Mouse (Mus musculus) kidney, embryonic 15.5 days (tissue): ENCODE measurements around the gene Accs. TPM values are rescaled to one million over a fixed set of nuclear protein-coding genes. Genes with fewer than 3 reads are reported as not detected.
A peak's percentile ranks its signal among the peaks of the same experiment; 100 is the strongest.

Experiments used
- ATAC-seq: fragments of 200-750 bp; cut with Nextera tagmentation; replicated peaks from 2 replicates; pipeline ENCODE4 v1.8.0; 2017; ENCODE audit warnings: moderate TSS enrichment; ENCODE audit not compliant: low FRiP score
- H3K27ac ChIP-seq: fragments of 300-500 bp; sonication (generic); 2 replicates; pipeline ENCODE4 v1.5.1; 2015; ENCODE audit warnings: mild to moderate bottlenecking, inconsistent platforms
- H3K27me3 ChIP-seq: fragments of 300-500 bp; sonication (generic); 2 replicates; pipeline ENCODE4 v1.6.1; 2015; ENCODE audit warnings: inconsistent platforms
- H3K36me3 ChIP-seq: fragments of 300-500 bp; sonication (generic); 2 replicates; pipeline ENCODE4 v1.6.1; 2015; ENCODE audit warnings: inconsistent platforms
- H3K4me1 ChIP-seq: fragments of 300-500 bp; sonication (generic); 2 replicates; pipeline ENCODE4 v1.6.1; 2015; ENCODE audit warnings: inconsistent platforms
- H3K4me2 ChIP-seq: fragments of 300-500 bp; sonication (generic); 2 replicates; pipeline ENCODE4 v1.6.1; 2015; ENCODE audit warnings: moderate library complexity, mild to moderate bottlenecking, inconsistent platforms
- H3K4me3 ChIP-seq: fragments of 300-500 bp; sonication (generic); replicated peaks from 2 replicates; pipeline ENCODE4 v1.5.1; 2015; ENCODE audit warnings: mild to moderate bottlenecking, inconsistent platforms
- H3K9ac ChIP-seq: fragments of 300-500 bp; sonication (generic); 2 replicates; pipeline ENCODE4 v1.6.1; 2015; ENCODE audit warnings: mild to moderate bottlenecking, inconsistent platforms
- H3K9me3 ChIP-seq: fragments of 300-500 bp; sonication (generic); replicated peaks from 2 replicates; pipeline ENCODE4 v1.6.1; 2016; ENCODE audit warnings: inconsistent platforms
- WGBS: fragments of 180-500 bp; shearing (Covaris S2); methylation state at CpG from one replicate; pipeline ENCODE4 v1.1.7; 2015; ENCODE audit warnings: mixed read lengths; 5-methylcytosine and 5-hydroxymethylcytosine counted together
- polyA plus RNA-seq: library from polyadenylated mRNA; unstranded; fragments of >200 nt; fragmentation: Nextera tagmentation; extraction: Ambion mirVana; gene quantifications from 2 replicates; pipeline ENCODE4 v1.2.1, GENCODE M21; 2015

Gene Accs
- 8.7 and 10.6 TPM in 2 replicates for polyA plus RNA-seq

- under 1% methylated on average over 28 of the region's 28 CpGs for WGBS
- peak; percentile 94 for ATAC-seq
- Histone ChIP-seq H3K27me3 (no peaks in the 10 kb centered on the region), H3K4me3 (peak within 1 kb of the TSS; percentile 58), H3K4me2 (peak within 1 kb of the TSS; percentile 73), H3K36me3 (peaks cover 20% of the 10 kb centered on the region), H3K4me1 (peaks cover 12% of the 10 kb centered on the region), H3K9ac (peak within 1 kb of the TSS; percentile 66), H3K9me3 (no peaks in the 10 kb centered on the region), H3K27ac (peak within 1 kb of the TSS; percentile 90)
These were observed at the start of gene Accs for GRCm38 (mm10) chr2:93849505-93850089. TSS of gene Accs (minus strand) at chr2:93849943.

DNA sequence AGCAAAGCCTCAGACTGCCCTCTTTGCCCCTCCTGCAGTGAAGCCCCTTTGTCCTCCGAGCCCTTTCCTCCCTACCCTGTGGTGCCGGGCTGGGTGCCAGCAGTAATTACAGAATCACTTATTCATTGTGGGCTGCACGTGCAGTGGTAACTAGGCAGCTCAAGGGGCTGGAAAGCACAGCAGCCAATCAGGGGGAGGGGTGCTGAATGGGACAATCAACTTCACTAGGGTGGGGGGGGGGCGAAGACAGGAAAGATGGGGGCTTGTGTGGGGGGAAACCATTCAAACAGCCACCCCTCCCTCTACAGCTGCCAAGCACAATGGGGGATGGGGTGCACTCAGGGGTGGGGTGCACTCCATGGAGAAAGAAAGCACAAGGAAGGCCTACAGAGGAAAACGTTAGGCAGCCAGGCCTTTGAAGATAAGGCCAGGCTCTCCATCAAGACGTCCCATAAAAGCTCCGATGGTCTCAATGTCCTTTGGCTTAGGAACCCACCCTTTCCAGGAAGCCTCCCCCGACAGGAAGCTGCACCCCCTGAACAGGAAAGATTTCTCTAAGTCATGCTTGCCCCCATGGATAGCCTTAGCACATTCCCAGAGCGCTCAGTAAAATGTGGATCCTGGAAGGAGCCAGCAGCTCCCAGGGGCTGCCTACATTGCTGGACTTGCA, 42.0 kb upstream of the Accs start:
- no peak overlapping the region for H3K9ac ChIP-seq
- no peak overlapping the region for H3K4me3 ChIP-seq
- peak overlapping the region; percentile 82 for H3K27ac ChIP-seq
- no peak overlapping the region; the same call in 1 of the 2 replicates for H3K4me2 ChIP-seq
- H3K9me3 ChIP-seq = no peaks in the 10 kb centered on the region
- peak; percentile 84 for ATAC-seq
- no peaks in the 10 kb centered on the region for H3K36me3 ChIP-seq
- peaks cover 33% of the 10 kb centered on the region for H3K4me1 ChIP-seq
- 13% methylated on average over 8 of the region's 9 CpGs for WGBS
- no peaks in the 10 kb centered on the region for H3K27me3 ChIP-seq

DNA sequence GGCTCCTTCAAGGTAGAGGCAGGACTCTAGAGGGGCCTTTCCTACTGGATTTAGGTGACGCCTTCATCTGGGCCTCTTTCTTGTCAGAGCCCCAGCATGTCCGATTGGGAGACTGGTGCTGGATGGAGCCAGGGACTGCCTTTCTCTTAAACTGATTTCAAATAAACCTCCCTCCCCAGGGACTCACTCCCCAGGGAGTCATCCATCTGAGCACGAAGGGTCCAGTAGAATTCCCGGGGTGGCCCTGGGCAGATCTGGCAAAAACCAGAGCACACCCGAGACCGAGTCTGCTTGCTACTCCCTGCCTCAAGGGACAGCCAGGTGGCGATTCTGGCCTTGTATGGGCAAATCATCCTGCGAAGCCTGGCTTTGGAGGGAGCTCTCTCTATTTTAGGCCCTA, 40.4 kb upstream of the Accs start:
- H3K9me3 ChIP-seq = no peaks in the 10 kb centered on the region

DNA sequence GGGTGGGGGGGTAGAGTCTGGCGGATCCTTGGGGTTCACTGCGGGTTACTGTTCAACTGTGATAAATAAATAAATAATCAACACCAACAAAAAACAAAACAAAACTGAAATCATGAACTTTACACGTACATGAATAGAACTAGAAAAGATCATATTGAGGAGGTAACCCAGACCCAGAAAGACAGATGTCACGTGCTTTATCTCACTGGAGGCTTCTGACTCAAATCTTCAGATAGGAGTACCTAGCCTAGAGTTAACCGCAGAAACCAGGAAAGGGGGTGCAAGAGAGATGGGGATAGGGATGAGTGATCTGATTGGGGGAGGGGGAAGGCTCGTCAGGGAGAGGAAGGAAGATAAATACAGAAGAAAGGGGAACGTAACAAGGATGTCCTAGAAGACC, 39.3 kb upstream of the Accs start:
- no peak overlapping the region for H3K9ac ChIP-seq
- peaks cover 43% of the 10 kb centered on the region for H3K4me1 ChIP-seq
- no peak overlapping the region for H3K4me3 ChIP-seq
- H3K27me3 ChIP-seq = no peaks in the 10 kb centered on the region
- no peaks in the 10 kb centered on the region for H3K36me3 ChIP-seq
- no peak overlapping the region for H3K27ac ChIP-seq
- H3K9me3 ChIP-seq = no peaks in the 10 kb centered on the region
- 75% methylated on average over 7 of the region's 7 CpGs for WGBS
- H3K4me2 ChIP-seq = no peak overlapping the region
- ATAC-seq = no peak

More for the DNA sequence above, 40.4 kb upstream of the Accs start:
- WGBS = 80% methylated on average over 8 of the region's 8 CpGs
- Histone ChIP-seq H3K4me1 (peaks cover 43% of the 10 kb centered on the region), H3K4me2 (no peak overlapping the region), H3K27ac (no peak overlapping the region), H3K36me3 (no peaks in the 10 kb centered on the region), H3K27me3 (no peaks in the 10 kb centered on the region), H3K4me3 (no peak overlapping the region), H3K9ac (no peak overlapping the region)
- no peak for ATAC-seq

DNA sequence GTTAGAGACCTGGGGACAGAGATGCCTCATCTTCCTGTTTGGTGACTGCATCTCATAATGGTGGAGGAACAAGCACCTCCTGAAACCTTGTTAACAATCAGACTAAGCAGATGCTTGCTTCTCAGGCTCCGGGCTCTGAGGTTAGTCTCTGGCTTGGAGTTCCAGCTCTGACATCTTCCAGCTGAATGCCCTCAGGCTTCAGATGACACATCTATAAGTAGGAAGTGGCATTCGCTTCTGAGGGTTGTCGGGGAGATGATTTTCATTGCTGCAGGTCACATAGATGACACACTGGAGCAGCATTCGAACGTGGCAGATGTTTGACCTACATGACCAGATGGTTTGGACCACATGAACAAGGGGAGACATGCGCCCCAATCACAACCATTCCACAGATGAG, 38.6 kb upstream of the Accs start:
- WGBS = 72% methylated on average over 6 of the region's 6 CpGs
- Histone ChIP-seq H3K9me3 (no peaks in the 10 kb centered on the region), H3K4me2 (no peak overlapping the region)

GRCm38 (mm10) chr2:93887273-93887672, 37.5 kb upstream of the Accs start:
- H3K36me3 ChIP-seq = no peaks in the 10 kb centered on the region
- no peaks in the 10 kb centered on the region for H3K9me3 ChIP-seq
- ATAC-seq = no peak
- H3K27me3 ChIP-seq = no peaks in the 10 kb centered on the region
- H3K9ac ChIP-seq = no peak overlapping the region
- no peak overlapping the region for H3K4me2 ChIP-seq
- 35% methylated on average over 11 of the region's 11 CpGs for WGBS
- H3K27ac ChIP-seq = no peak overlapping the region
- peaks cover 42% of the 10 kb centered on the region for H3K4me1 ChIP-seq
- H3K4me3 ChIP-seq = no peak overlapping the region

More for the DNA sequence above, 38.6 kb upstream of the Accs start:
- Histone ChIP-seq H3K9ac (no peak overlapping the region), H3K36me3 (no peaks in the 10 kb centered on the region), H3K4me1 (peaks cover 43% of the 10 kb centered on the region), H3K4me3 (no peak overlapping the region), H3K27ac (no peak overlapping the region), H3K27me3 (no peaks in the 10 kb centered on the region)
- ATAC-seq = no peak

DNA sequence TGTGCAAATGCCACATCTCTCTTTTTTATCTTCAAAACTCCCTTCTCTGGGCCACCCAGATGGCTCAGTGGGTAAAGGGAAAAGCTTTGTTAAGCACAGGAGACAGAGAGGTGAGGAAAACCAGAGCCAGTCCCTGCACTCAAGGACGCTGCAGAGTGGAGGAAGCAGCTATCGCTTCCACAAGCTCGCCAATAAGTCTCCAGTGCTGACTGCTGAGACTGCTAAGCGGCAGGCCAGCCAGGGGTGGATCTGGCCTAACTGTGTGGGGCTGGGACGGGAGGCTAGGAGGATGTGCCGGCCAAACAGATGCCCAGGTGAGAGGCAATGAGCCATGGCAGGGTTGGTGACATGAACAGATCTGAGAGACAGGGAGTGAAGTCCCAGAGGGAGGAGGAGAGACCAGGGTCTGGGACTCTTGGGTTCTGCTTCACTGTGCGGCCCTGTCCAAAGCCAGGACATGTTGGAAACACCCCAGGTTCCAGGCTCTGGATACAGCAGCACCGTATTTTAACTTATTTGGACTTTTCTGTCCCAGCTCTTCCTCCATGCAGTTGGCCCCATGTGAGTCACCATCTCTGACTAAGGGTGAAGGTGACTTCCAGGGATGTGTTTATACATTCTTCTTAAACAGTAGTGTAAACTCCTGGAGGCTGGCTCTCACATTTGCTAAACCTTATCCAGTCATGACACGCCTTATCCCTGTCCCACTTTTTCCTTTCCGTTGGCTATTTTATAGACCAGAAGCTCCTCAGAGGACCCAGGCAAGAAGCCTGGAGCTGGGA, 36.5 kb upstream of the Accs start:
- Histone ChIP-seq H3K9ac (no peak overlapping the region), H3K36me3 (no peaks in the 10 kb centered on the region), H3K9me3 (no peaks in the 10 kb centered on the region), H3K4me2 (no peak overlapping the region), H3K4me1 (peaks cover 31% of the 10 kb centered on the region), H3K4me3 (no peak overlapping the region), H3K27me3 (no peaks in the 10 kb centered on the region), H3K27ac (0 out of 2 replicates have a peak overlapping the region, but pooled peaks have one; percentile 9)
- WGBS = 44% methylated on average over 10 of the region's 10 CpGs
- no peak for ATAC-seq

DNA sequence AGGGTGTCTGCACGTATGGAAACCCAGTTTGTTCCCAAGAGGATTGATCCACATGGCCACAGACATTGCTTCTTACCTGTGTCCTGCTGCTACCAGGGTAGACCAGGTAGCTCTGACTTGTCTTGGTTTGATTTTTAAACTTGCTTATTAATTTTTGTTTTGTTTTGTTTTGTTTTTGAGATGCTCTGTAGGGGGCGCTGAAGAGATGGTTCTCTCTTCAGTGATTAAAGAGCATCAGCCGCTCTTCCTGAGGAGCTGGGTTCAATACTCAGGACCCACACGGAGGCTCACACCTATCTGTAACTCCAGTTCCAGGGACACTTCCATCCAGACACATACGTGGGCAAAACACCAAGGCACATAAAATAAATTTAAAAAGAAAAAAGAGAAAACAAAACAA, 33.3 kb upstream of the Accs start:
- no peak overlapping the region for H3K27ac ChIP-seq
- no peaks in the 10 kb centered on the region for H3K36me3 ChIP-seq
- H3K4me1 ChIP-seq = peaks cover 20% of the 10 kb centered on the region
- no peaks in the 10 kb centered on the region for H3K27me3 ChIP-seq
- ATAC-seq = no peak
- no peaks in the 10 kb centered on the region for H3K9me3 ChIP-seq
- no peak overlapping the region for H3K4me3 ChIP-seq
- WGBS = 57% methylated on average over 5 of the region's 5 CpGs
- H3K4me2 ChIP-seq = no peak overlapping the region
- no peak overlapping the region for H3K9ac ChIP-seq

GRCm38 (mm10) chr2:93881640-93882367, 32.1 kb upstream of the Accs start:
- no peak for ATAC-seq
- H3K36me3 ChIP-seq = no peaks in the 10 kb centered on the region
- H3K9ac ChIP-seq = no peak overlapping the region
- H3K4me1 ChIP-seq = peaks cover 10% of the 10 kb centered on the region
- no peak overlapping the region for H3K4me2 ChIP-seq
- H3K27me3 ChIP-seq = no peaks in the 10 kb centered on the region
- H3K9me3 ChIP-seq = no peaks in the 10 kb centered on the region
- no peak overlapping the region for H3K27ac ChIP-seq
- 87% methylated on average over 9 of the region's 9 CpGs for WGBS
- H3K4me3 ChIP-seq = no peak overlapping the region

DNA sequence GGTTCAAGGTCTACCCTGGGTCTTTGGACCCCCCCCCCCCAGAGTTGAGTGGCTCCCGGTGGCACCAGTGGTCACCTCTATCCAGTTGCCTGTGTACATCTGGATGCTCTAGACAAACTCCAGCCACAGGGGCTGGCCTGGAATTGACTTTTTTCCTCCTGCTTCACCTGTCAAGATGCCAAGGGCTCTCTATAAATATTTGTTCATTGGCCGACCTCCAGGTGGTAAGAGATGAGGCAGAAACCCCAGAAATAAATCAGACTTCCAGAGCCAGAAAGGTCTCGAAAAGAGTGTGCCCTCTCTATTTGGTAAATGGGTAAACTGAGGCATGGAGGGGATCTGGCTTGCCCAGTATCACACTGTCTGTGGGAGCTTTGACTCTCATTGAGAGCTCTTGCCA, 31.2 kb upstream of the Accs start:
- Histone ChIP-seq H3K27ac (no peak overlapping the region), H3K9me3 (no peaks in the 10 kb centered on the region), H3K4me2 (no peak overlapping the region), H3K9ac (no peak overlapping the region), H3K27me3 (no peaks in the 10 kb centered on the region), H3K4me1 (peaks cover 2% of the 10 kb centered on the region), H3K36me3 (no peaks in the 10 kb centered on the region), H3K4me3 (no peak overlapping the region)
- ATAC-seq = no peak
- 76% methylated on average over 3 of the region's 3 CpGs for WGBS

DNA sequence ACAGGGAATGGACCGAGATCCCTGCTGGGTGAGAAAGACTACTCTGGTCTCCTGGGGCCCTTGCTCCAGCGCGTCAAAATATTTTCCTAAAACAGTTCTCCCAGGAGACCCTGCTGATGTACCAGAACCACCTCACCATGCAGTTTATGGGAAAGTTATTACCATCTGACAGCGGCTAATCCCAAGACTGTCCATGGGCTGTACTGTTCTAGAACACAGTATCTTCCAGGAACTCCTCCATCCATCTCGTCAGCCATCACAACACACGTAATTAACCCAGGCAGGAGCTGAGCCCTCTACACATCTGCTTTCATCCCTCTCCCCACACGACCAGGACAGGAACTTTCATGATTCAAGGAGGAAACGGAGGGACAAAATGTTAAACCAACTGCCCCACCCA, 30.7 kb upstream of the Accs start:
- no peaks in the 10 kb centered on the region for H3K27me3 ChIP-seq
- 66% methylated on average over 8 of the region's 8 CpGs for WGBS
- H3K27ac ChIP-seq = no peak overlapping the region
- no peaks in the 10 kb centered on the region for H3K36me3 ChIP-seq
- no peaks in the 10 kb centered on the region for H3K9me3 ChIP-seq
- H3K9ac ChIP-seq = no peak overlapping the region
- no peak for ATAC-seq
- no peaks in the 10 kb centered on the region for H3K4me1 ChIP-seq
- no peak overlapping the region for H3K4me3 ChIP-seq
- H3K4me2 ChIP-seq = no peak overlapping the region

- Histone ChIP-seq H3K4me1 (peaks cover 11% of the 10 kb centered on the region), H3K27ac (no peak overlapping the region), H3K36me3 (no peaks in the 10 kb centered on the region), H3K27me3 (peaks cover 3% of the 10 kb centered on the region; the same call in 1 of the 2 replicates), H3K4me2 (no peak overlapping the region), H3K4me3 (no peak overlapping the region), H3K9ac (no peak overlapping the region), H3K9me3 (no peaks in the 10 kb centered on the region)
- ATAC-seq = no peak
- WGBS = 62% methylated on average over 5 of the region's 5 CpGs
These were observed 27.3 kb upstream of the Accs start for GRCm38 (mm10) chr2:93877005-93877404.
